Mouse (Mus musculus) v-Abl transformed pro-B cells (cell line): ENCODE measurements around the gene Dnajc5.

ENCODE experiments used
- in situ Hi-C, 2 experiments: fragments of 400-800 bp; cut with MboI; formaldehyde crosslinking; loops; one replicate each; pipeline ENCODE4 v1.15.1; 2025; ENCODE audit not compliant: unreplicated experiment in 2 of 2

Dnajc5 gene

DNA sequence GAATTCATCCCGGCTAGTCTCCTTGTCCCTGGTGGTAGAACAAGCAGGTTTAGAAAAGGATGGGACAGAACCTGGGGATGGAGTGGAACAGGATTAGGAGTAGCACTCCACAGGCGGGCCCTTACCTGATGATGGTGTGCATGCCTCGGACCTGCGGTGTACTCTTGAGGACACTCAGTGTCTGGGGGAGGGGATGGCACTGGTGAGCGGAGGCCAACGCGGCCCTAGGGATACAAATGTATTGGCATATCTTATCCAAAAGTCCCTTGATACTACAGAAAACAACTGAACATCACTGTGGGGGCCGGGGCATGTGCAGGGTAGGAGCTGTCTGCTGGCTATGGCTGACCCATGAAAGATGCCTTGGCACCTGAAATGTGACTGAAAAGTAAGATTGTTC, 50.1 kb downstream of the Dnajc5 start:
- in situ Hi-C loops = no loop called here

DNA sequence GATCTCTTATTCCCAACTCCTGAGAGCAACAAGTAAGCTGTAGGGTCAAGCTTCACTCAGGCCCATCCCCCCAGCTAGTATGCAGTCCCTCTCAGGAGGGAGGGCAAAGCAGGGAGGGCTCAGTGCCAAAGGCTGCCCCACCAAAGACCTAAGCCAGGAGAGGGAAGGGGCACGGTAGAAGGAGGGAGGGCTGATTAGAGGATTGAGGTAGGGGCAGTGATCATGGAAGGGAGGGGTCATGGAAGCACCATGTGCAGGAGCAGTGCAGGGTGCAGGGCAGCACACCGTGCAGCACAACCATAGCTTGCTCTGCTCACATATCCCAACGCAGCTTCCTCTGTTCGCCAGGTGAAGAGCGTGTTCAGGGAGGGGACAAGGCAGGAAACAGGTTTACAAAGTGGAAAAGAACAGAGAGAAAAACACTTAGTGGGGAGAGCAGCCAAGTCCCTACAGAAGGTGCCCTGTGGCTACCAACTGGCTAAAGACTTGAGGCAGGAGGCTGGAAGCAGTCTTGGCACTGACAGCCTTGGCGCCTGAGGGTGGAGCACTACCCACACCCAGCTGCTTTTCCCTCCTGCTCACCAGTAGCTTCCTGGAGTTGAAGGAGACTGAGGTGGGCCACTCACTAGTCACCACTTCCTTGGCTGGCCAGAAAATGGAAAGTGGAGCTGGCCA, 50.8 kb downstream of the Dnajc5 start:
- in situ Hi-C loops = no loop called here

DNA sequence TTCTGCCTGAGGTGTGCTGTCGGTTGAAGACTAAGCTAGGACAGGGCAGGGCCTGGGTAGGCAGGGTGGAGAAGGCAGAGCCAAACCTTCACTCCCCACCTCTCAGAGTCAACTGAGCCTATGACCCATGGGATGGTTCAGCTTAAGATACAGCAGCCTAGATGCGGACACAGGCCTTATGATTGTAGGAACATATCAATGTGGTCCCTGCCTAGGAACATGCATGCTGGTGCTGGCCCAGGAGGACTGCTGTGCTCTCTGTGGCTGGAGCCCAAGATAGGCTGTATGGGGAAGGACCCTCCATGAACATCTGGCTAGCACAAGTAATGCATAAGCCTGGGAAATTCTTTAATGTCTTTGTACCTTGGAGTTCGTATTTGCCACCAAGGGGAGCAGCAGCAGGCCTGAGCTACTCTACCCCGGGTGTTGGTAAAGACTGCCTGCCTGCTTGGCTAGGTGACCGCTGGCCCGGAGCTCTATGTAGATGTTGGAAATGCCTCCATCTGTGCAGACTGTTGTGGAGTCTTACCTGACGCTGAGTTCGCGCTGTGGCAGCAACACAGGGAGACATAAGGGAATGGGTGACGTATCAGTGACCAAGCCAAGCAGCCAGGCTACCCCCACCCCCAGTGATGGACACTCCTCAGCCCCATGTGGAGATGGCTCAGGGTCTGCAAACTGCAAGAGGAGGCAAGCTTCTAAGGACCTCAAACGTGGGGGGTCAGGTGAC, 51.8 kb downstream of the Dnajc5 start:
- in situ Hi-C loops = no loop called here

DNA sequence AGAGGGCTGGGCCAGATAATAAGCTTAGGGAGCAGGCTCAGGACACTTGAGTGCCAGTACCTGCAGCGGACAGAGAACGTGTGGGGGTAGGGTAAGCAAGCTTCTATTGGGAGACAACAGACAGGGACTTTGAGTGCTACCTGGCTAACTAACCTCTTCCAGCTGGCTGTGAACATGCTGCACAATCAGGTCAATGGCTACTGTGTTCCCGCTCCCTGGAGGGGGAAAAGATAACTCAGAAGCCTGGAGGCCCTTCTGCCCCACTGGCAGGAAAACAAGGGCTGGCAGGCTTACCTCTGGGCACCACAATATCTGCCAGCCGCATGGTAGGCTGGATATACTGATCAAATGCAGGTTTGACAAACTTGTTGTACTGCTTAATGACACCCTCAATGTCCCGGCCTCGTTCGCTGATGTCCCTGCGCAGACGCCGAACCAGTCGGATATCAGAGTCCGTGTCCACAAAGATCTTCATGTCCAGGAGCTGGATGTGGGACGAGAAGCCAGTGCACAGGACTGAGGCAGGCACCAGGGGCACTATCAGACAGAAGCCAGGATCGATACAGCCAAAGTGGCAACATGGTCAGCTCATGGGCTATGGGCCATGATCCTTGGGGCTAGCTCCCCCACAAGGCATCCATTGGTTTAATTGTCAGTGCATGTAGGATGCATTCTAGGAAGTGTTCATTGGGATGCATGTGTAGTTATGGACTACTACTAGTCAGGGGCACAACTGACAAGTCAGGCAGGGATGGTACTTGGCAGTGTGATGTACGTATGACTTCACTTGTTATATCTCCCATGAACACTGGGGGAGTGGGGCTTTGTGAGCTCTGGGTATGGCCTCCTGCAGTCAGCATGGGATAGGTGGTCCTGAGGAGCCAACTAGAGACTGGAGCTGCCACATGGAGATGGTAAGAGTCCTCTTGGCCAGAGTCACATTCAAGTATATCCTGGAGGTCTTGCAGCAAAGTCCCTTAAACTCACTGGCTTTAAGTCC, 52.9 kb downstream of the Dnajc5 start:
- in situ Hi-C loops = no loop called here

DNA sequence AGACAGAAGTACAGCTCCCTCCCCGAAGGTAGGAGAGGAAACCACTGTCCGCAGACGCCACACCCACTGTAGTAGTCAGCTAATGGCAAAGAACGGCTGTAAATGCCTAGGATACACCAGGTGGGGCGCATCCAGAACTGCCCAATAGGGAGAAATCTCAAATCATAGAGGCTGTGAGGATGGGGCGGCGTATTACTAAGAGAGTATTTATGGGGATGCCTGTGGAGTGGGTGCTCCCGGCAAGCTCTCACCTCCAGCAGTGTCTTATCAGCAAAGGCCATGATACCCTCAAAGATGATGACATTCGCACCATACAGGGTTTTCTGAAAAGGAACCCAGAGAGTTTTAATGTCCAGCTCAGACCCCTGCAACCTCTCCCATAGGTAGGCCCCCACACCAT, 53.7 kb downstream of the Dnajc5 start:
- in situ Hi-C loops = no loop called here

DNA sequence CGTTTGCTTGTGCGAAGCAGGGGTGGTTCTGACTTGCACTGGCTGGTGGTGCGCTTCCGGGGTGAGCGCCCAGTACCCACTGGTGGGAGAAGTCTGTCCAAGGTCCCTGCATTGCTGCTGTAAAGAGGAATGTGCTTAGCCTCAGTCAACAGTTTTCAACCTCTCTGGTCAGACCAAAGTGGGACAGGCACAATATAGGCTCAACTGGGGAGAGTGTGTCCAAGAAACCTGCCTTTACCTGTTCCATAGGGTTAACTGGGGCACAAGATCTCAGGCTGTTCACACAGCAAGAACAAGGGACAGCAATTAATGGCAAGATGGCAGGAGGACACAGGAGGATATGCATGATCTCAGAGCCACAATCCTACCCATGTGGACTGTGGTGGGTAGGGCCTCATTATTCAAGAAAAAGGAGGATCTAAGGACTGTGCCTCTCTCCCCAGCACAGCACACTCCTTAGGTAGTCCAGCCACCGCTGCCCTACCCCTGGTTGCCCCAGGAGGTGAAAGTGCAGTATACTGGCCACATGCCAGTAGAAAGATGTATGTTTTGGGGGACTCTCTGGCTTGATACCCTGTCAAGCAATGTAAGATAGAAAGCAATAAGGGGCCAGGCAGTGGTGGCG, 54.7 kb downstream of the Dnajc5 start:
- in situ Hi-C loops = loop anchor here (5.0 to 25.0 kb wide), 2 partner anchors 53 to 588 kb away; partner anchors contain the start of genes Col20a1 (in 2 of the 2) and Dnajc5 (in 1 of the 2)

DNA sequence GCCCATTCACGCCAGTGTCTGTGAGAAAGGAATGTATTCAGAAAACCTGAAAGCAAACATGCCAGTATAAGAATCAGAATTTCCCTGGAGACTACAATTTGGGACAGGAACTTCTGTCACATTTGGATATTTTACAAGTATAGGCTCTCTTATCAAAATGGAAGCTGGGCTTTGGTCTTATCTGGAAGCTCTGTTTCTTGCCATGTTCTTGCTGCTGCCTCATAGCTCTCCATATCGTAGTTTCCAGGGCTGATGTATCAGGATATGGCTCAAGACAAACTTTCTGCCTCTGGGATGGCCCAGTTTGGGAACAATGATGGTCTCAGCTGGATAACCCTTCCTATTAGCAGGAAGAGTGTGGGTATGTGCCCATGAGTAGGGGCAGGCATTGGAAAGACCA, 56.3 kb downstream of the Dnajc5 start:
- in situ Hi-C loops = loop anchor here (5.0 to 25.0 kb wide), 2 partner anchors 54 to 589 kb away; partner anchors contain the start of genes Col20a1 (in 2 of the 2) and Dnajc5 (in 1 of the 2)

DNA sequence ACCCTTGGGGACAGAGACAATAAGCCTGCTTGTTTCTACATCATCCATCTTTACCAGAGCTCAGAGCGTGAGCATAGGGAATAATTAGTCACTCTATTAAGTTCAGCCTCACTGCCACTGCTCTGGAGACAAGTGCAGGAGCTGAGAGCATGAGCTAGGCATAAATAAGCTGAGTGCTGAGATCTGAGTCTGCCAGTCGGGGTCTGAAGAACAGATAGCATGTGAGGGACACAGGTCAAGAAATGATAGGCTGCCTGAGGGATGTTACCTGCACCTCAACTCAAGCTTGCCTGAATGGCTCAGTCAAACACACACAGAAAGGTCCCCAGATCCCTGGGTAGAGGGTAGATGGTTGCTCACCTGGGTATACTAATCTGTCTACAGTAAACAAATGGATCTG, 56.8 kb downstream of the Dnajc5 start:
- in situ Hi-C loops = loop anchor here (5.0 to 25.0 kb wide), 2 partner anchors 55 to 590 kb away; partner anchors contain the start of genes Col20a1 (in 2 of the 2) and Dnajc5 (in 1 of the 2)

DNA sequence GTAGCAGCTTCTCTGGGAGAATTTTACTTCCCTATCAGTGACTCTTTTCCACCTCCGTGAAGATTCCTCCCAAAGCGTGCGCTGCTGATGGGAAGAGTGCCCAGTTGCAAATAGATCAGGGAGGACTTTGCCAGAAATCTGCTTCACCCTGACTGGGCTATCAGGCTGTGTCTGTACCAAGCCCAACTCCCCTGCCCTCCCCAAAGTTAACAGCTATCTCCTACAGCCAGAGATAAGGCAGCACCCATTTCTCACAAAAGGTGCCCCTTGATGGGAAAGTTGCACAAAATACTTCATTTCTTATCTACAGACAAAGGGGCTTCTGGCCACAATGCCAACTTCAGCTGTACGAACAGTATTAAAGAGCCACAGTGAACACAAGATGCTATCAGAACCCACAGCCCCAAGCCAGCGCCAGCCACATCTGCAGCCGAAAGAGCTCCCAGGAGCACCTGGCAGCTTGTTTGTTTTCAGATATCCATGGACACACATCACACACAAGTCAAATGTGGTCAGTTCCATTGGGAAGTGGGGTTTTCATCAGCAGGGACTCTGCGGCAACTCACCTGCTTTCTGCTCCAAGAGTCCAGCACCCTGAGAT, 57.8 kb downstream of the Dnajc5 start:
- in situ Hi-C loops = loop anchor here (5.0 to 25.0 kb wide), 2 partner anchors 56 to 591 kb away; partner anchors contain the start of genes Col20a1 (in 2 of the 2) and Dnajc5 (in 1 of the 2)

DNA sequence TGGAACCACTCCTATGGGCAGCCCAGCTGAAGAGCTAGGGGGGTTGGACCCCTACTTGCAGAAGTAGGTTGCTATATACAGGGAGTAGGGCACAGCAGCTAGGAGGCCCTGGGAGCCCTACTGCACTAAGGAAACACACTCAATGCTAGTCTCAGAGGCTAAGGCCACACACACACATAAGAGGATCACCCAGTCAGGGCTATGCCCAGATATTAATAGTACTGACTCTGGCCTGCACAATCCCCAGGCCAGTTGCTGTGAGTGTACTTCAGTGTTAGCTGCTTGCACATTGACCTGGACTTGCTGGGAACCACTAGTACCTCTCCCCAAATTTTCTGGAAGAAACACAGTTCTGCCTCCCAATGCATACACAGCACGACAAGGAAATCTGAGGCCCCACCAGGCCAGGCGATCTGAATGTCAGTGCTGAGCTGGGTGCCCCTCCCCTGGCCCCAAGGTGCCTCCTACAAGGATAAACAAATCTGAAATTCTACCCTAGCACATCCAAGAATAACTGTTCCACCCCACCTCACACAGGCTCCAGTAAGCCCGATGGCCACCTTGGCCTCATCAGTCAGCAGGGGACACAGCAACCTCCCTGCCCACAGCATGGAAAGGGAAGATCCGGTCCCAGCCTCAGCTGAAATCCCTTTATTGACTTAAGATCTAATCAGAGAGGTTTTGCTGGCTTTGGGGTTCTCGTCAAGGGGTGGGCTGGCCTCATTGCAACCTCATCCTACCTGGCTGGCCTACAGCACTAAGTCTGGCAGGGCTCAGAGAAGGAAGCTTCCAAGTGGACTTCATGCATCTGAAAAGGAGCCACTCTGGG, 58.7 kb downstream of the Dnajc5 start:
- in situ Hi-C loops = loop anchor here (5.0 to 25.0 kb wide), 2 partner anchors 57 to 592 kb away; partner anchors contain the start of genes Col20a1 (in 2 of the 2) and Dnajc5 (in 1 of the 2)

DNA sequence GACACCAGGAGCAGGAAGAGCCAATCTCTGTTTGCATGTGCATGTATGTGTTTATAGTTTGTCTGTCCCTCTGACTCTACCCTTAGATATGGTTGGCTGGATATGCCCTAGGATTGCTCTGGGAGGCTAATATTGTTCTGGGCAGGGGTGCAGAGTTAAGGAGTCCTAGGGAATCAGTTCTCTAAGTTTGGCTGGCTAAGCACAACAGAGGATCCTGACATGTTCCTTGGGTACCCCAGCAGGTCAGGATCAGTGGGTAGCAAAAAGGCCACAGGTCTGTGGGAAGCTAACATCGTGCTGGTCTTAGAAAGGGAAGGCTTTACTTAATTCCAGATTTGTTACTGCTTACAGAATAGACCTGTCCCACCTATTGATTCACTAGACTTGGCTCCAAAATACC, 59.4 kb downstream of the Dnajc5 start:
- in situ Hi-C loops = loop anchor here (5.0 to 25.0 kb wide), 4 partner anchors 57 to 592 kb away; partner anchors contain the start of genes Col20a1 (in 2 of the 2), Dnajc5 (in 2 of the 2) and Ppdpf (in 2 of the 2)

DNA sequence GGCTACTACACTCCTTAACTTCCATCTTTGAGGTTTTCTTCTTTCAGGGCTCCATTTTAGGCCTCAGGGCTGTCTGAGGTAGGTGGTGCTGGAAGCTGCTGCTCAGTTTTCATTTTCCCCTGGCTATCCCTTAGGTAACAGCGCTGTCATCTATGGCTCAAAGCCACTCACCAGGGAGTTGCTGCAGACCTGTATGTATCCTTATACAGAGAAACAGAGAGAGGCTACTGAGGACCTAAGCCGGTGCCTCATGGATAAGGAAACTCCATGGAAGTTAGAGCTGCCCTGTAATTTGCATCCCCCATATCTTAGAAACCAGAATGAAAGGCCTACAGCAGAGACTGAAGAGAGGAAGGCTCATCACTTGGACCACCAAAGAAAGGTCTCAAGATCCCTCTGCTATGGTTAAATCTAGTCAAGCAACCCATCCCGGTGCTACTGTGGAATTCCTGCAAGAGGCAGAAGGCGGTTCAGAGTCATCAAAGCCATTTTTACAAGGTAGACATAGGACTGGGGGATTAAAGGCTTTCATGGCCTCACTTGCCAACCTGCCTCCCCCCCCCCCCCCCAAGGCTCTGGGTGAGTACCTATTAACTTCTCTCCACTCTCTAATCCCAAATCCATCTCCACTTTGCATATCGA, 60.0 kb downstream of the Dnajc5 start:
- in situ Hi-C loops = loop anchor here (5.0 to 25.0 kb wide), 4 partner anchors 58 to 593 kb away; partner anchors contain the start of genes Col20a1 (in 2 of the 2), Ppdpf (in 2 of the 2) and Dnajc5 (in 1 of the 2)

DNA sequence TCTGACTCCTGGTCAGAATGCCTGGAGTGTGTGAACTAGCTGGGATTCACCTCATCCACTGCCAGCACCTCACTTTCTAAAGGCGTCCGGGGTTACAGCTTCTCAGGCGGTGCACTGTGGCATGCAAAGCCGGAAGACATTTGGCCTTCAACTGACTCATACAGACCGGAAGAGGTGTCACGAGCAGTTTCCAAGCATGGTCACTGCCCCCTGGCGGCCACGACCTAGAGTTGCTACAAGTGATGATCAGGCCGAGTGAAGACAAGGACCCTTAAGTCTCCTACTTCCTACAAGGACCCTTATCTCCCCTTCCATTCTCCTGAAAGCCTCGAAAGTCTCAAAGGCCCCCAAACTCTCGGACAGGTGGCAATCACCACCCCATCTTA, 60.7 kb downstream of the Dnajc5 start:
- in situ Hi-C loops = loop anchor here (5.0 to 25.0 kb wide), 4 partner anchors 59 to 594 kb away; partner anchors contain the start of genes Col20a1 (in 2 of the 2), Ppdpf (in 2 of the 2) and Dnajc5 (in 1 of the 2)

DNA sequence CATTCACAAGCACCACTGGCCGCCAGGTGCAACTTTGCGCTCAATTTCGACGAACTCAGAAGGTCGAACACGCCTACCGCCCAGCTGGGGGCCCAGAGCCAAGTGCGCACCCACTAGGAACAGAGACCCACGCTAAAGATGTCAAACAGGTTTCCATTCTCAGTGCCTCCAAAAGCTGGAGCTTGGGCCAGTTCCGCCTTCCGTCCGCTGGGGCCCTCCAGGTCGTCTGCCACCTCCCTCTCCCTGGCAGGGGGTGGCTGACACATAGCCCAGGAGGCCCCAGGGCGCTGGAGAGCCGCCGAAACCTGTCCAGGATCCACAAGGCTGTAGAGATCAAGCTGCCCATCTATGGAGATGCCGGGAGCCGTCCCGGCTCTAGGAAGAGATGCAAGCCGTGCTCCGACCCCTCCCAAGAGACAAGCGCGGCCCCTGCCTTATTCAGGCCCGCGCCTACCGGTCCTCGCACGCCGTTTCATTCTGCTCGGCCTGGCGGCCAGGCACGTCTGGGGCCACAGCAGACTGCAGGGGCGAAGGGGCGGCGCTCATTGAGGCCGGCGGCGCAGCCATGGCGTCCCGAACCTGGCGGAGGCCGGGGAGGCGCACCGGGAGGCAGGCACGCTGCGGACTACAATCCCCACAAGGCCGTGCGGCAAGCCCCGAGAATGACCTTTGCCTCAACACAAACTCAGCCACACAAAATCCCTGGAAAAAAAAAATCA, 61.3 kb downstream of the Dnajc5 start:
- in situ Hi-C loops = loop anchor here (5.0 to 25.0 kb wide), 4 partner anchors 59 to 594 kb away; partner anchors contain the start of genes Col20a1 (in 2 of the 2), Ppdpf (in 2 of the 2) and Dnajc5 (in 1 of the 2)

DNA sequence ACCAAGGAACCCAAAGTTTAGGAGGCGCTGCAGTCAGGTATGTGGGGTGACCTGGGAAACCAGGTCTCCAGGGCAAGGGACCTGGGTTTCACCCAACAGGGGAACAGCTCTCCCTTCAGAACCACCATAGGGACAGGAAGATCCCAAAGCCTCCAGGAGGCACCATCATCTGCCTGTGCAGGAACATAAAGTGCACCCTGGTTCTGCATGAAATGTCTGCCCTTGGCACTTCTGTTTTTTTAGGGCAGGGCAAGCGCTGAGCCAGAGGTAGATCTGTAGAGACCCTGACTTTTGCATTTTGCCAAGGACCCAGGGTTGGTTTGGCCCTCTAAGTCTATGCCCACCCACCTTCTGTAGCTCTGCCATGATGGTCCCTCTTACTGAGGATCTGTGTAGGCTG, 62.1 kb downstream of the Dnajc5 start:
- in situ Hi-C loops = loop anchor here (5.0 to 25.0 kb wide), 4 partner anchors 60 to 595 kb away; partner anchors contain the start of genes Col20a1 (in 2 of the 2), Ppdpf (in 2 of the 2) and Dnajc5 (in 1 of the 2)

DNA sequence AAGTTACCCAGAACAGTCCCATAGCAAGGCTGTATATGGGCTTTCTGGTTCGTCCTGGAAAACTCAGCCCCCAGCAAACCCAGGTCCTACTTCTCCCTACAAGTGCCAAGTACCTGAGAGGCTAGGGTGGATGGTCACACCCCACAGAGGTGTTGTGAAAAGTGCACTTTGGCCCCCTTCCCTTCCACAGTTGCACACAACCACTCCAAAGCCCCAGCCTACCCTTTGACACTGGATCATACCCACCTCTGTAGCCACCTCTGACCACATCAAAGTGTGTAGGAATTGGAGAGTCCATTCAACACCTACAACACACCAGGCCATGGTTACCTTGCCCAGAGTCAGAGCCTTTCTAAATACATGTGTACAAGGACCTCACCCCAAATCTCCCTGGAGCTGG, 62.7 kb downstream of the Dnajc5 start:
- in situ Hi-C loops = loop anchor here (5.0 to 25.0 kb wide), 4 partner anchors 61 to 596 kb away; partner anchors contain the start of genes Col20a1 (in 2 of the 2), Ppdpf (in 2 of the 2) and Dnajc5 (in 1 of the 2)
